Mouse (Mus musculus): ENCODE measurements around the gene Skil.

The Skil gene

DNA sequence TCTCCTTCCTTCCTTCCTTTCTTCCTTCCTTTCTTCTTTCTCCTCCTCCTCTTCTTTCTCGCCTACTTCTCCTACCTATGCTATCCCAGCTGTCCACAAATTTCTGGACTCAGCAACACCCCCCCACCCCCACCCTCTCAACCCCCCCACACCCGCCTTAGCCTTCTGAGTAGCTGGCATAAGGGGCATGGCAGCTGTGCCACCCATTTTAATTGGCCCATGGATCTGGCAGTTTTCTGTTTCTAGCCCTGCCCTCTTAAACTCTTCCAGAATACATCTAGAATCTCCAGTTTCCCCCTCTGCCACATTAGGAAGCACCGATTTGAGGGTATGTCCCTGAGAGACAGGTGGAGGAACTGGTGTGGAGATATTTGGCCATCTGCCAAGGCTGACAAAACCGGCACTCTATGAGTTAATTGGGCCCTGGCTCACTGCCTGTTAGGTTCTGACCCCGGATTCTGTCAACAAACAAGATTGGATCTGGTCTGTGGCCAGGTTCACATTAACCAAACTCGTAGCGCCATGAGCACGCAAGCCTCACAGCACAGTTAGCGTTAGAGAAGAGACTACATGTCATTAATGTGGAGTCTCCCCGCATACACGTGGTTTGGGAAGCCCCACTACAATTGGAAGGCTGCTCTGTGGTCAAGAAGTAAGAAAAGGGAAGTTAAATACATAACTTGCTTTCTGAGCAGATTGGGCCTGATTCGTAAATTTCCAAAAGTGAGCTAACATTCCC, 11.2 kb upstream of the Skil start:
- peak; percentile 64 for DNase-seq (ENCODE audit: low spot score)

DNA sequence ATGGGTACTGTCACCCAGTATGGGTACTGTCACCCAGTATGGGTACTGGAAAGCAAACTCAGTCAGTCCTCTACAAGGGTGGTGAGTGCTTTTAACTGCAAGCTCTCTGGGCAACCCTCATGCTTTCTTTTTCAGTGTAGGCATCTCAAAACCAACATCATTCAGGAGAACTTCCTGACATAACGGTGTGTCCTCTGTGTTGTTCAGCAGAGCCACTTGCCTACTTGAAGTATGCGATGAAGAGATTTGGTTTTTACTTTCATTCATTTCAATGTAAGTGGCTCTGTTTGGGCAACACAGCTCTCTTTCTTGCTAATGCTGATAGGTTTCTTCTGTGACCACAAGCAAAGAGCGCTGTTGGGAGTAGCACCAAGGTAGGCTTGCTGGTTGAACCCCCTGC, 9.9 kb upstream of the Skil start:
- DNase-seq (ENCODE audit: low spot score): no peak

DNA sequence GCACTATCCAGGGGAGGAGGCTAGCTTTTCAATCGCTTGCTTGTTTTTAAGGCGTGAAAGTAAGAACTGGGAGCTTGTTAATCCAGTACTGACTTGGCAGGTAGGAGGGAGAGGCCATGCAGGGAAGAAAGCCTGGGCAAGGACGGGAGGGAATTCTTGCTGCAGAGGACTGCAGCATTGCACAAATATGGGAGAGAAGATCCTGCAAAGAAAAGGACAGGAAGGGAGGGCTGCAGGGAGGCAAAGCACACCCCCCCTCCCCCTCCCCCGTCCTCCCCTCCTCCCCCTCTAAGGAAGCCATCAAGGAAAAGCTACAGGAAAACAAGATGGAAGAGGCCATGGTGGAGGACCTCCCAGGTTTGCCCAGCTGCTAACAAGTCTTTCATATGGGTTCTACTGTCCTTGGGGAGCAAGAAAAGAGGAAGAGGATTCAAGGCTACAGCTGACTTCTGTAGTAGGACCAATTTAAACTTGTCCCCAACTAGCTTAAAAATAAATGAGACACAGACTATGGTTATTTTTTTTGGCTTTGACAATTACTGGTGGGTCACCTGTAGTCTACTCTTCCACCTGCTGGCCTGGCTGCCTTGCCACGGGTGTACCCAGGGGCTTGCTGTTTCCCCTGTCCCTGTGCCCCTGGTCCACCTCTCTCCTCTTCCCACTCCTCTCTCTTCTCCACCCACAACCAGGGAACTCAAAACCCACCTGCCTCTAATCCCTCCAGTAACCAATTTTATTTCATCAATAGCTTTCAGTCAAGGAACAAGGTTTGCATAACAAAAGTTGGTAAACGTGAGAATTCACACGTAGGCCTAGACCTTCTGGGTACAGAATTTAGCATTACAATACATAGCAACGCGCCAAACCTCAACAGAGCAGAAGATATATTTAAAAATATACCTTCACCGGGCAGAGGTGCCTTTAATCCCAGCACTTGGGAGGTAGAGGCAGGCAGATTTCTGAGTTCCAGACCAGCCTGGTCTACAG, 5.8 kb upstream of the Skil start:
- DNase-seq (ENCODE audit: low spot score): no peak

DNA sequence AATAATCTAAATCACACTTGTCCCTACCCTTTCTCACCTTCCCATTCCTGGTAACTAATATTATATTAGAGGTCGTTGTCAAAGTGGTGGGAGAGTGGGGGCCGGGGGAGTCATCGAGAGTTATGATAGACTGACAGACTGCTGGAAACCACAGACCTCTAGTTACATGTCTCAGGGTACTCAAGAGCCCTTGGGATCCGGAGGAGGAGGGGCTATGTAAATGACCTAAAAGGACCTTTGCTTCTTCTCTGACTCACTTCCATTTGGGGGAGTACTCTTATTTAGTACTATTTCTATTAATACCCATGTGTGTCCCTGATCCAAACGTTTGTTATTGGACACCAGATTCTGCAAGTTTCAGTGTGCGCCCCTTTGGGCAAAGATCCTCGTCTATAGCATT, 4.9 kb upstream of the Skil start:
- DNase-seq (ENCODE audit: low spot score): peak; percentile 36

DNA sequence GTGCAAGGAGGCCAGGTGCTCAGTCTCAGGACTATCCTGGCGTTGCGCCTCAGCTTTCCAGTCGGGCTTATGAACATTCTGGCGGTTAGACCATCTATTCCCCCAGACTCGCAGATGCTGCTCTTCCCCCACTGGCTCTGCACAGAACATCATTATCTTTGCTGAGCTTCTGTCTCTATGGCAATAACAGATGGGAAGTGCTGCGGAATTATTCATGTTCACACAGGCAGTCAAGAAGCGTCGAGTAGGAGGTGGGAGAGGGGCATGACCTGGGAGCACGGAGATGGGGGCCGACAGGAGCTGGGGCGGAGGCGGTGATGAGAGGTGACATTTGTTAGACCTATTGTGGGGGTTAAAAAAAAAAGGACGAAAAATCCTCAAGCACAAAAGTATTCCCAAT, 1.7 kb upstream of the Skil start:
- peak; percentile 46 for DNase-seq (ENCODE audit: low spot score)

DNA sequence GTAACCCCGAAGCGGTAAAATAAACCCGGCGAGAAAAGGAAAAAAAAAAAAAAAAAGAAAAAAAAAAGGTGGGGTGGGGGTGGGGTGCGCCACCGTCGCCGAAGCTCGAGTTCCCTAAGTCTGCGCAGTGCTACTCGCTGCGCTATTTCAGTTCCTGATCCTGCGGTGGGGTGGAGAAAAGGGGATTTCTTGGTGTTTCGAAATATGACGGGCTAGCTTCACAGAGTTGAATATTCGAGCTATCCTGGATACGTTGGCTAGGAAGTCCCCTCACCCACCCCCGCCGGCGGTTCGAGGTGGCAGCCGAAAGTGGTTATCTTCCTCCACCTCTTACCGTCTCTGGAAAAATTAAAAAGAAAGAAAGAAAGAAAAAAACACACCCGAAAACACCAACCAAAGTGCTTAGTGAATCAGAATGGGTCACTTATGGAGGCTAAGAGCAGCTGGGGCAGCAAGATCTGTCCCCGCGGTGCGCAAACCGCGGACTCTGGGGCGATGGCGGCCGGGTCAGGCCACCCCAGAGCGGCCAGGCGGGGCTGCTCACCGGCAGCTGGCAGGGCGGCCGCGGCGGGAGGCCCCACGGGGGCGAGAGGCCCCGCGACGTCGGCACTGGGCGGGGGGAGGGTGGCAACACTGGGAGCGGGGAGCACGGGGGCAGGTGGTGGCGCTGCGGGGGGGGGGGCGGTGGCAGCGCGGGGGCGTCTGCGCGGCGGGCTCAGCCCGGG, 1.1 kb upstream of the Skil start:
- peak; percentile 78 for DNase-seq (ENCODE audit: low spot score)

DNA sequence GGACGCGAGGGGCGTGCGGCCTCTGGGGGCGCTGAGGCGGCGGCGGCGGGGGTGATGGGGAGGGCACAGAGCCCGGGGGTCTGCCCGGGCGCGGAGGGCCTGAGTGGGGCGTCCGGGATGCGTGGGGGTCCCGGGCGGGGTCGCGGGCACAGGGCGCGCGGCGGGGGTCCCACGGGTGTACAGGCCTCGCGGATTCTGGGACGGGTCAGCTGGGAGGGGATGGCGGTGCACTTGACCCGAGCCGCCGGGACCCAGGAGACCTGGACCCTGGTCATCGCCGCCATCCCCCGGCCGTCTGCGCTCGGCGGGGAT, 277 bp downstream of the Skil start:
- no peak for DNase-seq (ENCODE audit: low spot score)

DNA sequence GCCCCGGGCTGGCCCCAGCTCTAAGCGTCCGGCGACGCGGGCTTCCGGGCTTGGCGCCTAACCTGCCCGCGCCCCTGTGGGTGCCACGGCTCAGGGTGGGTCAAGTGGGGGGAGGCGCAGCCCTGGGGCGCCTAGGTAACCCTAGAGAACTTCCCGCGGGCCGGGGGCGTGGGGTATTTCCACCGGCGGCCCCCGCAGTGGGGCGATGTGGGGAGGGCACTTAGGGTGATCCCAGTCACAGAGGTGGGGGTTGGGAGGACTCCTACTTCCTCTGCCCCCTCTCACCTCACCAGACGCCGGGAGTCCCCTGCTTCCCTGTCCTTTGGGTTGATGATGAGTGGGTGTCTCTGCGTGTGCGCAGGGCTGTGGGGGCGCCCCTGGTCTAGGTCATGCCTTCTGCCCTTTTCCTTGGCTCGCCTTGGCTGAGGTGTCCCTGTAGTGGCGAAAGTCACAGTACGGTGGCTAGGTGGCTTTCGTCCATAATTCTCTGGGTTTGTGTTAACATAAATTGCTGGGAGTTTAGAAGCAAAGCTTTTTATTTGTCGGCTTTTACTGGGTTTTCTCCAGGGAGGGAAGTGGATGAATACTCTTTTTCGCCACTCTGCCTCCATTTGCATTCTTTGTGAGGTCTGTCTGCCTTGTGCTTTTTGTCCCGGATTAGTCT, 765 bp downstream of the Skil start:
- DNase-seq (ENCODE audit: low spot score): peak; percentile 54

DNA sequence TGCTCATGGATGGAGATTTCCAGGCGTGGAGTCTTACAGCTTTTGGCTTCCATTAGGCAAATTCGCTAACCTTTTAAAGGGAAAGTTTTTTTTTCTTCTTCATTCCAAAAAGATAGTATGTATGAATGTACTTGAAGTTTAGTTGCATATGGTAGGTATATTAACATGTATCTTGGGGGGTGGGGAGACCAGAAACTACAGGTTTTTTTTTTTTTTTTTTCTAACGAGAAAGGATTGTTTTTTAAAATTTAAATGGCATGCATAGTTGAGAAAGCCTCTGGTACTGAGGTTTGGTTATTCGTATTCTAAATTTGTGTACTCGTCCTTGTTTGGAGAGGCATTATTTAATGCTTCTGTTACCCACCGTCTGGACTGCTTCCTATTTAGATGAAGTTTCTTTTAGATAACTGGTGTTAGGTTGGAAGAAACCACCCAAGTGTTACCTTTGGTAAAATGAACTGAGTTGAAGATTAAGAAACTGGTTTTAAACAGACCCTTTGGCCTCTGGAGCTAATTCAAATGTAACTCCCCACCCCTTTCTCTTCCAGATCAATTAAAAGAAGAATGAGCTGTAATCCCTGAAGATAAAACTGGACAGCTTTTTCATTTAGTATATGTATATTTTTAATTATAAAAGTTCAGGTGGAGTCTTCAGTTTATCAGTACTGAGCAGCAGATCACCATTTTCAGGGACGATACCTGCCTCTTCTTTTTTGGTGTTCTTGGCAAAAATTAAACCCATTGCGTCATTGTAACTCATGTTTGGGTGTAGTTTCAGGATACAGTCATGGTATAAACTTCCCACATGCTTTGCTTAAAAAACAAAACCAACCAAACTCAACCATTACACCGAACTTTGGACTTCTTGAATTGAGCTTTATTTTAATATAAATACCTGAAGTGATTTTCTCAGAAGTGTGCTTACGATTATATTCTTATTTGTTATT, 1.6 kb downstream of the Skil start:
- DNase-seq (ENCODE audit: low spot score): no peak

DNA sequence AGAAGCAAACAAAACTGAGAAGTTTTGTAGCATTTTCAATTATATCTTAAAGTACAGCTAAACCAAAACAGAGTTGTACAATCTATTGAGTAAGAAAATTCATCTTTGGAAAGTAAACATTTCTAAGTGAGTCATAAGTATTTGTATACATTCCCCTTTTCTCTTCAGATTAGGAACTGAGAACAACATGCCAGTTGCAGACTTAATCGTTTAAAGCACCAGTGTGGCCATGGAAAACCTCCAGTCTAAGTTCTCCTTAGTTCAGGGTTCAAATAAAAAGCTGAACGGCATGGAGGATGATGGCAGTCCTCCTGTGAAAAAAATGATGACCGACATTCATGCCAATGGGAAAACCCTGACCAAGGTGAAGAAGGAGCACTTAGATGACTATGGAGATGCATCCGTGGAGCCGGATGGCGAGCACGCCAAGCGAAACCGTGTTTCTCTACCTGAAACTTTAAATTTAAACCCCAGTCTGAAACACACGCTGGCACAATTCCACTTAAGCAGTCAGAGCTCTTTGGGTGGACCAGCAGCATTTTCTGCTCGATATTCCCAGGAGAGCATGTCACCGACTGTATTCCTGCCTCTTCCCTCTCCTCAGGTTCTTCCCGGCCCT, 2.4 kb downstream of the Skil start:
- DNase-seq (ENCODE audit: low spot score): no peak

DNA sequence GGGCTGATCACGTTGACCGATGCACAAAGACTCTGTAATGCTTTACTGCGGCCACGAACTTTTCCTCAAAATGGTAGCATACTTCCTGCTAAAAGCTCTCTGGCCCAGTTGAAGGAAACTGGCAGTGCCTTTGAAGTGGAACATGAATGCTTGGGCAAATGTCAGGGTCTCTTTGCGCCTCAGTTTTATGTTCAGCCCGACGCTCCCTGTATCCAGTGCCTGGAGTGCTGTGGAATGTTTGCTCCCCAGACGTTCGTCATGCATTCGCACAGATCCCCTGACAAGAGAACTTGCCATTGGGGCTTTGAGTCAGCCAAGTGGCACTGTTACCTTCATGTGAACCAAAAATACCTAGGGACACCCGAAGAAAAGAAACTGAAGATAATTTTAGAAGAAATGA, 3.1 kb downstream of the Skil start:
- no peak for DNase-seq (ENCODE audit: low spot score)

DNA sequence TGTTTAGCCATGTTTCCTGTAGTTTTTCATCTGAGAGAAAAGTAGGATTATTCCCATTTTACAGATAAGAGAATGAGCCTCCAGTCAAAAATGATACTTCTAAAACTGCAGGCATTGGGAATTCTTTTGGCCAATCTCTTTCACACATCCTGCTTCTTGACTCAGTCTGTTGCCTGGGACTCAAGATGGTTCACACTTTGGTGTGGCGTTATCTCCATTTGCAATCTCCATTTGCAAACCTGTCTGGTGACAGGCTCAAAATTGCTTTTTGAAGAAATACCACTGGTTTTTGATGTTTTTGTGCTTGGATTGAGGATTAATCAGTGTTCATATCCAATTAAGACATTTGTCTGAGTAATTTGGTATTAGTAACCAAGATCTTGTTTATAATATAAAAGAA, 3.7 kb downstream of the Skil start:
- no peak for DNase-seq (ENCODE audit: low spot score)

DNA sequence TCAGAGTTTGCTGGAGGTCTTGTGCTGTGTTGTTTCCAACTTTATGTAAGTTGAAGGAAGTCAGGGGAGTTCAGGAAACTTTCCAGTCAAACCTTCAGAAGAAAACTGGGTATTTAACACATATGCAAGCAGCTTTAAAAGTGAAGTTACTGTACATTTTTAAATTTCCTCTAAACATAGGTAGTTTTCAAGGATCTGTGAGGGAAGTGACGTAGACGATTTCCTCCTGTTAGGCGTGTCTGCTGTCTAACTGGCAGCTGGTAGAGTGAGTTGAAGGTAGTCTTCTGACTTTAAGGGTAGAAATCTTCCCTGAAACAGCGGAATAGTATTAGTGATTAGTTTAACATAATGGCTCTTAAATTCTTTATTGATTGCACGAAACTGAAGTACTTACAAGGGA, 5.2 kb downstream of the Skil start:
- no peak for DNase-seq (ENCODE audit: low spot score)

DNA sequence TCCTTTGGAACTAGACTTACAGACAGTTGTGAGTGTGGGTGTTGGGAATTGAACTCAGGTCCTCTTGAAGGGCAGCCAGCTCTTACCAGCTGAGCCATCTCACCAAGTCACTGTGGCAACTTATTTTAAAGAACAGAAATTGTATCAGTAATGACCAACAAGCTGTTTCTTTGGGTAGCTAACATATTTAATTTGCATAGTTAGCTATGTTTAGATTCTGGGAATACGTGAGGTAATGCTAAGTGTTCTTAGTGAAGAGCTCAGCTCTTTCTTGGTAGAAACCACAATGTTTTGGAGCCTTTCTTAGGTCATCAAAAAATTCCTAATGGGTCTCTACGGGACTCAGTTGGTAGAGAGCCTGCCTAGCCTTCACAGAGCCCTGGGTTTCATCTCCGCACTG, 5.9 kb downstream of the Skil start:
- DNase-seq (ENCODE audit: low spot score): no peak

DNA sequence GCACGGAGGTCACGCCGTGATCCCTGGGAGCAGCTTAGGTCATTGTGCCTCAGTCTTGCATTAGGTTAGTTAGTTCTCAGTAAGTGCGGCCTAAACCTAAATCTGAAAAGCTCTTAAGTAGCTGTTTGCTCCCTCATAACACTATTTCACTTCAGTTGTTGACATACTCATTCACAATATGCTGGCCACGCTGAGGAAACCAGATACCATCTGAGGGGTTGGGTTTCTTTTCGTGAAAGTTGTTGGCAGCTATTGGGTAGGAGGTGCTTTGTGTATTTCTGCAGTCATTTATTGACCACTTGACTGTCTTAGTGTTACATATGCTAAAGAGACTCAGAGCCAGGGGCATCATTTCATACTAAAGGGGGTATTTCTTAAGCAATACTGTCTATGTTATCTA, 10.1 kb downstream of the Skil start:
- no peak for DNase-seq (ENCODE audit: low spot score)

DNA sequence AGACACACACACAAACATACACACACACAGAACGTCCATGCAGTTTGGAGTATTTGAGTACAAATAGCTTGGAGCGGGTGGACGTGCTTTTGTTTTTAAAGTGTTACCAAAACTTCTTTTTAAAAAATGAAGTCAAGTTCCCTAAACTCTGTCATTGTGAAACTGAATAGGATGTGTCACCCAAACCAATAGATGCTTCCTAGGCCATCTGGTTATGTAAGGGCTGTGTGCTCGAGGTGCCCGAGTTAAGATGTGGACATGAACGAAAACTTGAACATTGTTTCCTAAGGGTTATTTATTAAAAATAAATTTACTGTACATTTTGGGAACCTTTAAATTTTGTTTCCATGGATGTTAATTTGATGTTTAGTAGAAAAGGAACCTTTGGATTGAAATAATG, 11.7 kb downstream of the Skil start:
- DNase-seq (ENCODE audit: low spot score): no peak

DNA sequence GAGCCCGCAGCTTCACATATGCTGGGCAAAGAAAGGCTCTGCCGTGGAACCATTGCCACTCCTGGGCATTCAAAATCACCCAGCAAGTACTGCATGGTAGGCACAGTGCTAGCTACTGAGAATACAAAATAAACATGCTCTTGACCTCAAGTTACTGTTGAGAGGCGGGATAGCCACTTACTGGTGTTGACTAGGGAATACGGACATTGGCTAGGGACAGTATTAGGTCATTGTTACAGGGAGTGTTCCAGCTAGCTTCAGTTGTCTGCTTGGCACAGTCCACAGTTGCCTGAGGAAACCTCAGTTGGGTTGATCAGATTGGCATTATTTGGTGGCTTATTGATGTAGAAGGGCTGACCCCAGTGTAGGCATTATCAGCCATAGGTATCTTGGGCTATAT, 12.8 kb downstream of the Skil start:
- DNase-seq (ENCODE audit: low spot score): no peak

DNA sequence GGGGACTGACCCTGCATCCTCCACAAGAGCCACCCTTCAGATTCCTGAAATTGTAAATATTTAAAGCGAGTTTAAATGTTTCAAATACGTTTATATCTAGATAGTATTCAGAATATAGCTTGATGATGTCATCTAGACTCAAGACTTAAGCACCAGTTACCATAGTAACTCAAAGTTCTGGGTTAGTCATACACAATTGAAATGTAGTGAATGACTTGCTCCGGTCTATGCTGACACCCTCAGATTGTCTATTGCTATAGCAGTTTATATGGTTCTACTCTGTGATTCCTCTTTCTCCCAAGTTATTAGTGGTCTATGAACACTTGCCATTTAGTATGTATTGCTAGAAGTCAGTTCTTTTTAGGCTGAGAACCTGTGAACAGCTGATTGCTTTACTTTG, 14.2 kb downstream of the Skil start:
- DNase-seq (ENCODE audit: low spot score): no peak

DNA sequence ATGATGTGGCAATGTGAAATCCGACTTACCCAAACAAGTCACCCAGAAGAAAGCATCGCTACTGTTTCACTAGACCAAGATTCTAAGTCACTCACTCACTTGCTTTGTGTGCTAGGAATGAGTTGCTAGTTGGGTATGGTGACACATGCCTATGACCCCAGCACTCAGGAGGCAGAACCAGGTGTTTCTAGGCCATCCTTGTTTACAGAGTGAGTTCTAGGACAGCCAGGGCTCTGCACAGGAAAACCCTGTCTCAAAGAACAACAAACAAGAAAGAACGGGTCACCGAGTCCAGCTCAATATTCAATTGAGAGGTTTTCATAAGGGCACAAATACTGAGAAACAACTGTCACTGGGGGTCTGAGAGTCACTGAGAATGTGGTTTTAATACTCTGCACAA, 28.2 kb downstream of the Skil start:
- no peak for DNase-seq (ENCODE audit: low spot score)

DNA sequence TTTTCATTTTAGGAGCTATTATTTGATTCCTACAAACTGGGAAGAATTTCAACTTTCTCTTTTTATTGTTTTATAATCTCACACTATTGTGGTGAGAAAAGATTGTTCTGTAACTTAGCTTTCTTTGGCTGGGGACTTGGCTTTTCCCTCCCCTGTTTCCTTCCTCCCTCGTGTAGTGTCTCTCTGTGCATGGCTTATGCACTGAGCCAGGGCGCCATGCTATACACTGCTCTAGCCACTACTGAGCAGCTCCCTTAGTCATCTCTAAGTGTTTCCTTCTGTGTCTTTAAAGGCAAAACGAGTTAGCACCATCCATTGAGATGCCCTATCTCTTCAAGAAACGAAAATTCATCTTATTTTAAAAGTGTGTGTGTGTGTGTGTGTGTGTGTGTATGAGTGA, 31.4 kb downstream of the Skil start:
- no peak for DNase-seq (ENCODE audit: low spot score)

DNA sequence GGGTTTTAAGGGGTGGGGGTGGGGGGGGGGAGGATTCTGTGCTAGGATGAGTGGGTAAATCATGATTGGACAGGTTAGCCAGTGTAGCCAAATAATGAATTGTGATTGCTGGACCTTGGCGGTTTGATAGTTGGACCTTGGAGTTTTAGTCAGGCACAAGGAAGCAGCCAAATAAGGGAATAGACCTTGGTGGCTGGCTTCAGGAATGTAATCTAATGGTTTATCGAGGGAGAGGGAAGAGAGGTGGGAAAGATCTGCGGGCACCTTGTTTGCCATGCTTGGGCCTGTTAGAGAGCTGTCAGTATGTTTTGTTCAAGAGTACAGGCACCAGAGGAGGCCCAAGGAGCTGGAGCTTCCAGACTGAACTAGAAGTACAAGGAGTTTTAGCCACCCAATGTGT, 32.0 kb downstream of the Skil start:
- no peak for DNase-seq (ENCODE audit: low spot score)
